Mouse (Mus musculus): Measurements from ENCODE around the gene Nedd4. TPM values are rescaled to one million over a fixed set of nuclear protein-coding genes. Genes with fewer than 3 reads are reported as not detected.

The Nedd4 gene
- polyA plus RNA-seq, 1 experiment from 2014 or later = 624 TPM

GRCm38 (mm10) chr9:72701441-72701840, 39.3 kb downstream of the Nedd4 start:
- H3K9me3 ChIP-seq (replicated peaks) = no peaks in the 10 kb centered on the region
- no peak for ATAC-seq (ENCODE audit: insufficient number of reproducible peaks, low FRiP score)
- H3K36me3 ChIP-seq = peaks cover 89% of the 10 kb centered on the region
- no peaks in the 10 kb centered on the region for H3K27me3 ChIP-seq (replicated peaks)
- no peak overlapping the region for H3K4me2 ChIP-seq
- 71% methylated on average over 8 of the region's 8 CpGs for WGBS
- H3K27ac ChIP-seq (ENCODE audit: poor library complexity, severe bottlenecking) = 0 out of 2 replicates have a peak overlapping the region, but pooled peaks have one; percentile 38
- H3K4me3 ChIP-seq = no peak overlapping the region
- peaks cover 49% of the 10 kb centered on the region for H3K4me1 ChIP-seq (replicated peaks)
- no peak overlapping the region for H3K9ac ChIP-seq

DNA sequence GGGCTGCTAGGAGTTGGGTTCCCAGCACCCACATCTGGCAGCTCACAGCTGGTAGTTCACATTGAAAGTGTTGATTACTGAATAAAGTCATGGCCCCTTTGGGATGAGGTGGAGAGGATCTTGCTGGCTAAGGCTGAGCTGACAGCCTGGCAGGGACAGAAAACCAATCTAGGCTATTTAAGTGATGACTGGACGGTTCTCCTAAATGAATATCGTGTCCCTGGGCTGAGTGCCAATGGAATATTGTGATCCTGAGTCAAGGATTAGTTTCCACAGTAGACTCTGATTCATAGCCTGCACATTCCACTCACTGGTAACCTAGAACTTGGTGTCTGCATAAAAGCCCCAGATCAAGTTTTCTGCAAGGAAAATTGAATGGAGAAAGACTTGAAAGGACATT, 39.9 kb downstream of the Nedd4 start:
- H3K27ac ChIP-seq (ENCODE audit: poor library complexity, severe bottlenecking) = no peak overlapping the region
- H3K4me1 ChIP-seq (replicated peaks) = peaks cover 44% of the 10 kb centered on the region
- WGBS = 27% methylated on average over 2 of the region's 2 CpGs

DNA sequence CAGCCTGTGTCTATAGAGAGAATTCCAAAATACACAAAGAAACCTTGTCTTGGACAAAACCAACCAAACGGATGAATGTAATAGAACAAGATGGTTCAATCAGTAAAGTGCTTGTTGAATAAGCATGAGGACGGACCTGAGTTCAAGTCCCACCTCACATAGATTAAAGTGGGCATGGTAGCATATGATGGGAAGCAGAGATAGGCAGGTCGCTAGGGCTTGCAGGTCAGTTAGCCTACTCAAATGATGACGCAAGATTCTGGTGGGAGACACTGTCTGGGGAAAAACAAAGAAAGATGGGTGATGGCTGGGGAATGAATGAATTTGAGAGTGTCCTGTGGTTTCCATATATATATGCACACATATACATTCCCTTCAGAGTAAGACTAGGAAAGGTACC, 41.0 kb downstream of the Nedd4 start:
- Histone ChIP-seq H3K27me3 (replicated peaks) (no peaks in the 10 kb centered on the region), H3K27ac (ENCODE audit: poor library complexity, severe bottlenecking) (no peak overlapping the region; the same call in 1 of the 2 replicates), H3K9me3 (replicated peaks) (no peaks in the 10 kb centered on the region), H3K4me3 (no peak overlapping the region), H3K36me3 (peaks cover 90% of the 10 kb centered on the region), H3K9ac (no peak overlapping the region), H3K4me1 (replicated peaks) (peaks cover 37% of the 10 kb centered on the region), H3K4me2 (no peak overlapping the region)
- WGBS = 94% methylated on average over 4 of the region's 4 CpGs
- no peak for ATAC-seq (ENCODE audit: insufficient number of reproducible peaks, low FRiP score)

More for the DNA sequence above, 39.9 kb downstream of the Nedd4 start:
- no peaks in the 10 kb centered on the region for H3K9me3 ChIP-seq (replicated peaks)
- ATAC-seq (ENCODE audit: insufficient number of reproducible peaks, low FRiP score) = no peak
- H3K27me3 ChIP-seq (replicated peaks) = no peaks in the 10 kb centered on the region
- no peak overlapping the region for H3K9ac ChIP-seq
- H3K4me2 ChIP-seq = no peak overlapping the region
- H3K36me3 ChIP-seq = peaks cover 89% of the 10 kb centered on the region
- no peak overlapping the region for H3K4me3 ChIP-seq

GRCm38 (mm10) chr9:72703754-72704153, 41.6 kb downstream of the Nedd4 start:
- Histone ChIP-seq H3K27ac (ENCODE audit: poor library complexity, severe bottlenecking) (no peak overlapping the region), H3K9me3 (replicated peaks) (no peaks in the 10 kb centered on the region), H3K36me3 (peaks cover 89% of the 10 kb centered on the region), H3K27me3 (replicated peaks) (no peaks in the 10 kb centered on the region), H3K9ac (no peak overlapping the region), H3K4me3 (no peak overlapping the region), H3K4me1 (replicated peaks) (peaks cover 31% of the 10 kb centered on the region), H3K4me2 (no peak overlapping the region)
- no peak for ATAC-seq (ENCODE audit: insufficient number of reproducible peaks, low FRiP score)
- WGBS = 74% methylated on average over 6 of the region's 6 CpGs

- 83% methylated on average over 2 of the region's 2 CpGs for WGBS
- no peak overlapping the region for H3K4me3 ChIP-seq
- no peak overlapping the region for H3K27ac ChIP-seq (ENCODE audit: poor library complexity, severe bottlenecking)
- peaks cover 16% of the 10 kb centered on the region for H3K4me1 ChIP-seq (replicated peaks)
- ATAC-seq (ENCODE audit: insufficient number of reproducible peaks, low FRiP score) = no peak
- no peak overlapping the region for H3K4me2 ChIP-seq
- H3K9ac ChIP-seq = no peak overlapping the region
- H3K9me3 ChIP-seq (replicated peaks) = no peaks in the 10 kb centered on the region
- H3K27me3 ChIP-seq (replicated peaks) = no peaks in the 10 kb centered on the region
- H3K36me3 ChIP-seq = peaks cover 88% of the 10 kb centered on the region
Observed at GRCm38 (mm10) chr9:72705270-72705669, 43.1 kb downstream of the Nedd4 start.

DNA sequence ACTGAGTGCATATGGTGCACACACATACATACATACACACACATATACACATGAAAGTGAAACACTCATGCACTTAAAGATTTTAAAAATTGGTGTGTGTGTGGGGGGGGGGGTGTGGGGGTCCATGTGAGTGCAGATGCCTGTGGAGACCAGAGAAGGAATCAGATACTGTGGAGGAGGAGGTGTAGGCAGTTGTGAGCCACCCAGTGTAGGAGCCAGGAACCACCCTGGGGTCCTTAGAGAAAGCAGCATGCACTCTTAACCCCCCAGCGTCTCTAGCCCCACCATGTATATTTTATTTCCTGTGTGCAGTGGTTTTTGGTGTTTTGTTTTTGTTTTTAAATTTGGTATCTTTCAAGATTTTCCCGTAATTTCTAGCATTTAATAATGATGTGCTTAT, 45.9 kb downstream of the Nedd4 start:
- H3K36me3 ChIP-seq = peaks cover 85% of the 10 kb centered on the region
- no peak overlapping the region for H3K4me3 ChIP-seq
- H3K4me1 ChIP-seq (replicated peaks) = peaks cover 3% of the 10 kb centered on the region
- 91% methylated on average over 2 of the region's 2 CpGs for WGBS
- no peak overlapping the region for H3K9ac ChIP-seq
- ATAC-seq (ENCODE audit: insufficient number of reproducible peaks, low FRiP score) = no peak
- no peak overlapping the region for H3K4me2 ChIP-seq
- no peaks in the 10 kb centered on the region for H3K27me3 ChIP-seq (replicated peaks)
- H3K9me3 ChIP-seq (replicated peaks) = no peaks in the 10 kb centered on the region
- H3K27ac ChIP-seq (ENCODE audit: poor library complexity, severe bottlenecking) = no peak overlapping the region

DNA sequence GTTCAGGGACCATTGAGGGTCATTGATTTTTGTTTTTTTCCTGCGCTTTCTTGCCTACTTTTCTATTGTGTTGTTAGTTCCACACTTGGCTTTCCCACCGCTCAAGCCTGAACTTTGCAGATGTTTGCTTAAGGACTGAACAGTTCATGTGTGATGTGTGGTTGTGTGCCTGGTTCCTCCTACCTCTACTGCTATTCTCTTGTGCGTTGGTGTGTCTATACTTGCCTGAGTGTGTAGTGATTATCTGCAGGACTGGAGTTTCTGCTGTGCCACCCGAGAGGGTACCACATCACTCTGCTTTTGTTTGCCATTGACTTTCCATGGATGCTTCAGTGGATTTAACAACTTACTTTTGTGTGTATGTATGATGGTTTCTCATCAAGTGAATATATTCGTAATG, 46.5 kb downstream of the Nedd4 start:
- ATAC-seq (ENCODE audit: insufficient number of reproducible peaks, low FRiP score) = no peak
- H3K4me1 ChIP-seq (replicated peaks) = peaks cover 5% of the 10 kb centered on the region
- no peak overlapping the region for H3K4me2 ChIP-seq
- no peaks in the 10 kb centered on the region for H3K27me3 ChIP-seq (replicated peaks)
- 88% methylated on average over 5 of the region's 5 CpGs for WGBS
- H3K4me3 ChIP-seq = no peak overlapping the region
- no peak overlapping the region for H3K9ac ChIP-seq
- H3K27ac ChIP-seq (ENCODE audit: poor library complexity, severe bottlenecking) = no peak overlapping the region
- H3K36me3 ChIP-seq = peaks cover 83% of the 10 kb centered on the region
- no peaks in the 10 kb centered on the region for H3K9me3 ChIP-seq (replicated peaks)

- Histone ChIP-seq H3K36me3 (peaks cover 83% of the 10 kb centered on the region), H3K27ac (ENCODE audit: poor library complexity, severe bottlenecking) (0 out of 2 replicates have a peak overlapping the region, but pooled peaks have one; percentile 7), H3K4me2 (no peak overlapping the region), H3K9ac (no peak overlapping the region), H3K4me3 (no peak overlapping the region), H3K4me1 (replicated peaks) (peaks cover 9% of the 10 kb centered on the region), H3K27me3 (replicated peaks) (no peaks in the 10 kb centered on the region), H3K9me3 (replicated peaks) (no peaks in the 10 kb centered on the region)
- no peak for ATAC-seq (ENCODE audit: insufficient number of reproducible peaks, low FRiP score)
- 84% methylated on average over 5 of the region's 5 CpGs for WGBS
Observed at GRCm38 (mm10) chr9:72710060-72710459, 47.9 kb downstream of the Nedd4 start.

DNA sequence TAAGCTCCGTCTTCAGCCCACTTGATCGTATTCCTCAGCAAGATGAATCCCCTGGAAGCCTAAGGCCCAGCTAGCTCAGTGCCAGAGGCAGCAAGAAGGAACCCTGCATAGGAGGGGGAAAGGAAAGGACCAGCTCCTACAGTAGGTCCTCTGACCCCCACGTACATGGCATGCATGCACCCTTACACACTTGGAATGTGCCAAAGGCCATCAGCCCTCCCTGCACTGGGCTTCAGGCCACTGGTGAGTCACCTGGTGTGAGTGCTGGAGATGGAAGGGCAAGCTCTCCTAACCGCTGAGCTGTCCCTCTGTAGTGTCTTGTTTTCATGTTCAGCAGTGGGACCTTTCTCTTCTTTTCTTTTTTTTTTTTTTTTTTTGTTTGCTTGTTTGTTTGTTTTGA, 52.8 kb downstream of the Nedd4 start:
- Histone ChIP-seq H3K27me3 (replicated peaks) (no peaks in the 10 kb centered on the region), H3K9me3 (replicated peaks) (no peaks in the 10 kb centered on the region), H3K36me3 (peaks cover 86% of the 10 kb centered on the region), H3K9ac (no peak overlapping the region), H3K4me1 (replicated peaks) (peaks cover 9% of the 10 kb centered on the region; the same call in 1 of the 2 replicates), H3K4me2 (no peak overlapping the region), H3K4me3 (no peak overlapping the region), H3K27ac (ENCODE audit: poor library complexity, severe bottlenecking) (no peak overlapping the region)
- 77% methylated on average over 4 of the region's 4 CpGs for WGBS
- ATAC-seq (ENCODE audit: insufficient number of reproducible peaks, low FRiP score) = no peak; the same call in 1 of the 2 replicates

GRCm38 (mm10) chr9:72716200-72716599, 54.1 kb downstream of the Nedd4 start:
- Histone ChIP-seq H3K9ac (no peak overlapping the region), H3K27ac (ENCODE audit: poor library complexity, severe bottlenecking) (no peak overlapping the region), H3K27me3 (replicated peaks) (no peaks in the 10 kb centered on the region), H3K4me2 (no peak overlapping the region), H3K36me3 (peaks cover 89% of the 10 kb centered on the region), H3K9me3 (replicated peaks) (no peaks in the 10 kb centered on the region), H3K4me3 (no peak overlapping the region), H3K4me1 (replicated peaks) (peaks cover 9% of the 10 kb centered on the region; the same call in 1 of the 2 replicates)
- no peak for ATAC-seq (ENCODE audit: insufficient number of reproducible peaks, low FRiP score)
- 87% methylated on average over 7 of the region's 7 CpGs for WGBS

GRCm38 (mm10) chr9:72719143-72719542, 57.0 kb downstream of the Nedd4 start:
- peaks cover 92% of the 10 kb centered on the region for H3K36me3 ChIP-seq
- H3K27ac ChIP-seq (ENCODE audit: poor library complexity, severe bottlenecking) = no peak overlapping the region
- H3K27me3 ChIP-seq (replicated peaks) = no peaks in the 10 kb centered on the region
- H3K4me3 ChIP-seq = no peak overlapping the region
- H3K4me1 ChIP-seq (replicated peaks) = no peaks in the 10 kb centered on the region; the same call in 1 of the 2 replicates
- no peak overlapping the region for H3K4me2 ChIP-seq
- H3K9ac ChIP-seq = no peak overlapping the region
- ATAC-seq (ENCODE audit: insufficient number of reproducible peaks, low FRiP score) = no peak
- no peaks in the 10 kb centered on the region for H3K9me3 ChIP-seq (replicated peaks)
- WGBS = 79% methylated on average over 4 of the region's 4 CpGs

DNA sequence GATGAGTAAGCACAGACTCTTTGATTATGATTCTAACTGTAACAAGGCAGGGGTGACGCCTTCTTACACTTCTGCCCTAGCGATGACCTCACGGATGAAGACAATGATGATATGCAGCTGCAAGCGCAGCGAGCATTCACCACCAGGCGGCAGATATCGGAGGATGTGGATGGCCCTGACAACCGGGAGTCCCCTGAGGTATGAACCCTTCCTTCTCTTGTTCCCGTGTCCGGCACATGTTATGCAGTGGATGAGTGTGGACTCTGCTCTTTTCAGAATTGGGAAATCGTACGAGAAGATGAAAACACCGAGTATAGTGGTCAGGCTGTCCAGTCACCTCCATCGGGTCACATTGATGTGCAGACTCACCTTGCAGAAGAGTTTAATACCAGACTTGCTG, 59.1 kb downstream of the Nedd4 start:
- Histone ChIP-seq H3K9me3 (replicated peaks) (no peaks in the 10 kb centered on the region), H3K4me2 (no peak overlapping the region), H3K27me3 (replicated peaks) (no peaks in the 10 kb centered on the region), H3K27ac (ENCODE audit: poor library complexity, severe bottlenecking) (no peak overlapping the region), H3K9ac (no peak overlapping the region), H3K4me3 (no peak overlapping the region), H3K4me1 (replicated peaks) (no peaks in the 10 kb centered on the region; the same call in 1 of the 2 replicates), H3K36me3 (peaks cover 94% of the 10 kb centered on the region)
- no peak for ATAC-seq (ENCODE audit: insufficient number of reproducible peaks, low FRiP score)
- 83% methylated on average over 14 of the region's 14 CpGs for WGBS
